Mouse (Mus musculus) cerebellum, adult (tissue): ENCODE measurements around the gene Pex11g.

Source experiments
- ATAC-seq: cut with Nextera tagmentation; 2 replicates; pipeline ENCODE4 v1.9.2; 2017; ENCODE audit warnings: mild to moderate bottlenecking, moderate library complexity, mixed read lengths; ENCODE audit not compliant: insufficient number of reproducible peaks, low FRiP score, low TSS enrichment

Gene Pex11g

GRCm38 (mm10) chr8:3418101-3418500 lies 49.4 kb downstream of the Pex11g start:
- no peak for ATAC-seq

GRCm38 (mm10) chr8:3417455-3417854 lies 50.0 kb downstream of the Pex11g start:
- ATAC-seq, result no peak

GRCm38 (mm10) chr8:3416846-3417245 lies 50.6 kb downstream of the Pex11g start:
- no peak for ATAC-seq

- ATAC-seq, result no peak
These were observed 51.8 kb downstream of the Pex11g start for GRCm38 (mm10) chr8:3415661-3416060.

- ATAC-seq, result no peak
These were observed 52.2 kb downstream of the Pex11g start for GRCm38 (mm10) chr8:3415259-3415658.

- no peak for ATAC-seq
These were observed 52.8 kb downstream of the Pex11g start for GRCm38 (mm10) chr8:3414639-3415190.

- no peak for ATAC-seq
These were observed 54.7 kb downstream of the Pex11g start for GRCm38 (mm10) chr8:3412816-3413215.

- ATAC-seq, result no peak
These were observed 55.6 kb downstream of the Pex11g start for GRCm38 (mm10) chr8:3411901-3412301.

GRCm38 (mm10) chr8:3411085-3411484 lies 56.4 kb downstream of the Pex11g start:
- no peak for ATAC-seq

GRCm38 (mm10) chr8:3407417-3407816 lies 60.1 kb downstream of the Pex11g start:
- ATAC-seq, result no peak
